Mouse (Mus musculus) limb, embryonic 11.5 days (tissue): ENCODE measurements at regions not wholly inside any gene's neighbourhood (a gene's known extent, or its start where the extent isn't known, plus 50 kb on each side); places are given as distances from the start of the nearest gene placed in this dataset.

Experiments used
- ATAC-seq: fragments of 200-750 bp; cut with Nextera tagmentation; 2 replicates; pipeline ENCODE4 v1.8.0; 2017; ENCODE audit warnings: low read depth; ENCODE audit not compliant: insufficient number of reproducible peaks, low FRiP score, low TSS enrichment
- DNase-seq: peaks from one replicate; pipeline ENCODE4 v3.0.0-alpha.2; 2015; ENCODE audit warnings: low spot score
- H3K27ac ChIP-seq: fragments of 300-500 bp; sonication (generic); replicated peaks from 2 replicates; pipeline ENCODE4 v1.5.1; 2014; ENCODE audit warnings: low read depth, mild to moderate bottlenecking, low read length
- H3K27me3 ChIP-seq: fragments of 300-500 bp; sonication (generic); 2 replicates; pipeline ENCODE4 v1.6.1; 2014; ENCODE audit warnings: mild to moderate bottlenecking, low read length, mixed read lengths; ENCODE audit not compliant: control insufficient read depth, insufficient read depth
- H3K36me3 ChIP-seq: fragments of 300-500 bp; sonication (generic); 2 replicates; pipeline ENCODE4 v1.6.1; 2014; ENCODE audit warnings: mild to moderate bottlenecking, low read length, moderate library complexity, mixed read lengths; ENCODE audit not compliant: control insufficient read depth, insufficient read depth
- H3K4me1 ChIP-seq: fragments of 300-500 bp; sonication (generic); 2 replicates; pipeline ENCODE4 v1.6.1; 2014; ENCODE audit warnings: low read length, mixed read lengths; ENCODE audit not compliant: control insufficient read depth, insufficient read depth
- H3K4me2 ChIP-seq: fragments of 300-500 bp; sonication (generic); 2 replicates; pipeline ENCODE4 v1.6.1; 2014; ENCODE audit warnings: low read depth, mild to moderate bottlenecking, moderate library complexity; ENCODE audit not compliant: severe bottlenecking
- H3K4me3 ChIP-seq: fragments of 300-500 bp; sonication (generic); 2 replicates; pipeline ENCODE4 v1.5.1; 2014; ENCODE audit warnings: low read depth, low read length
- H3K9ac ChIP-seq: fragments of 300-500 bp; sonication (generic); 2 replicates; pipeline ENCODE4 v1.6.1; 2014; ENCODE audit warnings: mild to moderate bottlenecking, low read length
- H3K9me3 ChIP-seq: fragments of 300-500 bp; sonication (generic); 2 replicates; pipeline ENCODE4 v1.6.1; 2016; ENCODE audit warnings: low read length; ENCODE audit not compliant: control insufficient read depth
- WGBS: fragments of 180-500 bp; shearing (Covaris S2); extraction: QIAGEN DNeasy Blood & Tissue Kit; methylation state at CpG from one replicate; pipeline ENCODE4 v1.1.7; 2014; 5-methylcytosine and 5-hydroxymethylcytosine counted together

GRCm38 (mm10) chr9:34382208-34382607, 103.5 kb upstream of the Kirrel3 start:
- Histone ChIP-seq H3K27ac (no peak overlapping the region), H3K4me3 (no peak overlapping the region), H3K27me3 (no peaks in the 10 kb centered on the region), H3K36me3 (no peaks in the 10 kb centered on the region), H3K9me3 (no peaks in the 10 kb centered on the region), H3K4me2 (no peak overlapping the region), H3K9ac (no peak overlapping the region), H3K4me1 (no peaks in the 10 kb centered on the region)
- 45% methylated on average over 1 of the region's 1 CpGs for WGBS
- DNase-seq (no peak), ATAC-seq (no peak)

GRCm38 (mm10) chr9:34386071-34386470, 99.6 kb upstream of the Kirrel3 start:
- no peaks in the 10 kb centered on the region for H3K27me3 ChIP-seq
- no peak overlapping the region for H3K4me2 ChIP-seq
- no peaks in the 10 kb centered on the region for H3K9me3 ChIP-seq
- no peaks in the 10 kb centered on the region for H3K4me1 ChIP-seq
- no peaks in the 10 kb centered on the region for H3K36me3 ChIP-seq
- DNase-seq, result no peak
- H3K9ac ChIP-seq, result no peak overlapping the region
- ATAC-seq, result no peak
- WGBS, result 77% methylated on average over 4 of the region's 4 CpGs
- H3K27ac ChIP-seq, result no peak overlapping the region
- no peak overlapping the region for H3K4me3 ChIP-seq

DNA sequence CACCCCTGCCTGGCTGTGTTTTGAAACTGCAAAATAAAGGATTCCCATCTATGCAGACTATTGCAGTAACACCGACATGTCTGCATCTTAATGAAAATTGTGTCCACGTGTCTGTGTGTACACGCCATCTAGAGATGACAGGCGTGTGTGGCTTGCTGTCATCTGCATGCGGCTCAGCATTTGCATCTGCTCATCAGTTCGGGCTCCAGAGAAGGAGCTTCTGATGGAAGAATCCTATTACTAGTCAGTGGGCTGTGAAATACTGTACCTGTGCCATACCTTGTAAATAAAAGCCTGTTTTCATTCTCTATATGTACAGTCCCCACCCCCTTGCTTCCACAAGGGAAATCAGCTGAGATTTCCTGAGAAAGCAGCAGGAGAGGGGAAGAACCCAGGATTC, 92.7 kb upstream of the Kirrel3 start:
- ATAC-seq, result no peak
- WGBS, result 79% methylated on average over 6 of the region's 6 CpGs
- no peaks in the 10 kb centered on the region for H3K27me3 ChIP-seq
- H3K36me3 ChIP-seq, result no peaks in the 10 kb centered on the region
- DNase-seq, result no peak
- no peak overlapping the region for H3K4me3 ChIP-seq
- peaks cover 5% of the 10 kb centered on the region for H3K4me1 ChIP-seq
- H3K4me2 ChIP-seq, result no peak overlapping the region
- H3K9ac ChIP-seq, result no peak overlapping the region
- H3K9me3 ChIP-seq, result no peaks in the 10 kb centered on the region
- no peak overlapping the region for H3K27ac ChIP-seq

DNA sequence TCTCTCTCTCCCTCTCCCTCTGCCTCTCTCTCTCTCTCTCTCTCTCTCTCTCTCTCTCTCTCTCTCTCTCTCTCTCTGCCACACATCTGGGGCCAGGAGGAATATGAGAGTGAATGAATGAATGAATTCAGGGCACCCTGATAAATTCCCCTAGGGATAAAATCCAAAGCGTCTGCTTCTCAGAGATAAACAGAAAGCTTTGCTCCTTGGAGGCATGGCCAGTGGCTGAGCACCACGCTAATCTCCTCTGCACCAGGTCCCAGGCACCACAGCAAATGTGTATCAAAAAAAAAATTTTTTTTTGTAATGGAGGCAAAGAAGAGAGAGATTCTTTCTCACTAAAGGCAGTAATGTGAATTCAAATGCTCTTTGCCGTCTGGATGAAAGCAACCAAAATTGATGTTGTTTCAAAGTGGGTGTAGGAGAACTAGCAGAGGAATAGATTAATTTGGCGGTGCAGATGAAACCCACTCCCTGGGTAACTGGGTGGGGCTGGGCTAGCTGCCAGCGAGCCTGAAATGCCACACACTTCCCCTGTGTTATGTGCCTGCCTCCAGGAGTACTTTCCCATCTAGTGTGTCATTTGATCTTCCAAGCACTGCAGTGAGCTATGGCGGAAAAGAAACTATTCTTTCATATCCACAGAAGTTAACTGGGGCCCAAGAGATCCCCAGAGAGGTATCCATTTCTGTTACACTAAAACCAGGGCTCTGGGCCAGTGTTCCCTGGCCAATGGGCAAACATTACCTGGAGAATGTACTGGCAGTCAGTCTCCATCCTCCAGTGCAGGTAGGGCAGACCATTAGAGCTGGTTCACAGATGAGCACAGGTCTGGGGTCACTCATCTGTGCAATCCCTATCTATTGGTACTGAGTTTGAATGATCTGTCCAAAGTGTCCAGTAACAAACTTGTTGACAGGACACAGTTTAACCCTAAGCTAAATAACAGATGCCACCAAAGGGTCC, 89.6 kb upstream of the Kirrel3 start:
- no peak for DNase-seq

GRCm38 (mm10) chr9:34411699-34412098, 74.0 kb upstream of the Kirrel3 start:
- no peaks in the 10 kb centered on the region for H3K4me1 ChIP-seq
- H3K4me3 ChIP-seq, result no peak overlapping the region
- ATAC-seq (no peak), DNase-seq (no peak)
- H3K9ac ChIP-seq, result no peak overlapping the region
- no peaks in the 10 kb centered on the region for H3K9me3 ChIP-seq
- 78% methylated on average over 4 of the region's 4 CpGs for WGBS
- H3K36me3 ChIP-seq, result no peaks in the 10 kb centered on the region
- no peak overlapping the region for H3K27ac ChIP-seq
- H3K4me2 ChIP-seq, result no peak overlapping the region
- H3K27me3 ChIP-seq, result no peaks in the 10 kb centered on the region

More for the DNA sequence above, 89.6 kb upstream of the Kirrel3 start:
- Histone ChIP-seq H3K27me3 (no peaks in the 10 kb centered on the region), H3K9me3 (no peaks in the 10 kb centered on the region), H3K4me3 (no peak overlapping the region), H3K4me1 (peaks cover 5% of the 10 kb centered on the region), H3K27ac (no peak overlapping the region), H3K4me2 (no peak overlapping the region), H3K36me3 (no peaks in the 10 kb centered on the region), H3K9ac (no peak overlapping the region)
- peak; percentile 65; the same call in 1 of the 2 replicates for ATAC-seq
- 48% methylated on average over 6 of the region's 6 CpGs for WGBS

- Histone ChIP-seq H3K4me1 (no peaks in the 10 kb centered on the region), H3K4me2 (no peak overlapping the region), H3K9ac (no peak overlapping the region), H3K4me3 (no peak overlapping the region), H3K36me3 (no peaks in the 10 kb centered on the region), H3K9me3 (no peaks in the 10 kb centered on the region), H3K27ac (no peak overlapping the region), H3K27me3 (no peaks in the 10 kb centered on the region)
- WGBS, result 89% methylated on average over 8 of the region's 8 CpGs
- no peak for ATAC-seq
- no peak for DNase-seq
Measured at GRCm38 (mm10) chr9:34416153-34416552, 69.5 kb upstream of the Kirrel3 start.

DNA sequence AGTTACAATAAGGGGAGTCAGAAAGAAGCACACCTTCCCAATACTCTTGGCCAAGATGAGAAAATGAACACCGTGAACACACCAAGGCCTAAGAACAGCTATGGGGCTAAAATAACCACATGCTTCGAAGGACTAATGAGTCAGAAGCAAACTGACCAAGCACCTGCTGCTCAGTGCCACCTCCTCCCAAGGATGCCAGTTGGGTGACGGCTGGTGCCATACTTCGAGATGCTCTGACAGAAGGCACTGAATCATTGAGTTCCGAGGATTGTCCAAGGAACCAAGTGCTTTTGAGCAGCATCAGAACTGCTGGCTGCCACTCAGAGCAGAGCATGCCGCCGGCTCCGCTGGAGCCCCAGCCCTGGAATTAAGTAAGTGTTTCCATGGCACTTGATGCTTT, 67.6 kb upstream of the Kirrel3 start:
- no peak overlapping the region for H3K27ac ChIP-seq
- no peak overlapping the region for H3K4me2 ChIP-seq
- H3K27me3 ChIP-seq, result no peaks in the 10 kb centered on the region
- 90% methylated on average over 8 of the region's 8 CpGs for WGBS
- H3K4me1 ChIP-seq, result no peaks in the 10 kb centered on the region
- no peak overlapping the region for H3K4me3 ChIP-seq
- H3K36me3 ChIP-seq, result no peaks in the 10 kb centered on the region
- H3K9ac ChIP-seq, result no peak overlapping the region
- ATAC-seq (no peak), DNase-seq (no peak)
- H3K9me3 ChIP-seq, result no peaks in the 10 kb centered on the region

DNA sequence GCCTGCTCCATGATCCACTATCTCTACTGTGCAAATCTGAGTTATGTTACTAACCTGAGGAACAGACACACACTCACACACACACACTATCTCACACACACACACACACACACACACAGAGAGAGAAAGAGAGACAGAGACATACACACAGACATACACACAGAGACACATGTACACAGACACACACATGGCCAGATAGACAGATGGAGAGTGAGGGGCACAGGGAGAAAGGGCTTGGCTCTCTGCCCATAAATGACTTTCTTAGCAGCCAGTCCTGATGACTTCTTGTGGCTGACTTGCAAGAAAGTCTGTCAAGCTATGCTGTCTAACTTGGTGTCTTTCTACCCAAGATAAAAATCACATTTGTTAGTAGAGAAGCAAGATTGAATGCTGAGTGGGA, 63.7 kb upstream of the Kirrel3 start:
- H3K9ac ChIP-seq, result no peak overlapping the region
- no peak overlapping the region for H3K27ac ChIP-seq
- ATAC-seq (no peak), DNase-seq (no peak)
- no peaks in the 10 kb centered on the region for H3K4me1 ChIP-seq
- H3K27me3 ChIP-seq, result no peaks in the 10 kb centered on the region
- H3K36me3 ChIP-seq, result no peaks in the 10 kb centered on the region
- H3K4me3 ChIP-seq, result no peak overlapping the region
- H3K9me3 ChIP-seq, result no peaks in the 10 kb centered on the region
- no peak overlapping the region for H3K4me2 ChIP-seq
